ENCODE assay signal across 20 mouse cellular contexts in genomic region chr8:86316236-86316635, GRCm38 (mm10).
DNase-seq lines count a peak whose midpoint lies in the region; ATAC-seq lines count a peak whose summit lies in the region.
"Had no signal": no experiment of that assay in that cellular context is flagged by ENCODE, and none has a peak within 500 bp of the region (broad histone marks: within the 10 kb centered on the region; RNA-seq: fewer than 3 reads in every experiment).

No protein-coding gene starts in this region.

- intact Hi-C loops in left cerebral cortex, postnatal 4 days (cut with DNase I), result no loop called here
- intact Hi-C loops in left cerebral cortex, postnatal 25 days (cut with DNase I), result no loop called here

- no peak for ATAC-seq in erythroblast, adult 5-6 weeks (replicated peaks; ENCODE audit: low FRiP score, poor library complexity, severe bottlenecking)
- ATAC-seq: forebrain, embryonic 16.5 days; intestine, postnatal 0 days; Patski had no signal

- peak; percentile 82 for DNase-seq in left cerebral cortex, postnatal 4 days
- DNase-seq in left cerebral cortex, postnatal 25 days (ENCODE audit: low spot score in 2 of 2), result no peak
- peak; percentile 34 for DNase-seq in cerebellum, adult 11 months
- peak; percentile 38 for DNase-seq in cerebellum, adult 8-10 months
- peak; percentile 46 to 72 for DNase-seq in cerebellum, postnatal 25 days
- no peak for DNase-seq in urinary bladder, postnatal 4 days (ENCODE audit: low spot score in 2 of 2)
- DNase-seq: adrenal gland, postnatal 10 days; gastrocnemius, postnatal 10 days; heart, postnatal 14 days; kidney, adult 9 months; kidney, postnatal 10 days; layer of hippocampus, adult 9-11 months; midbrain, embryonic 14.5 days; spleen, adult 18-20 months; thymus, adult 18-20 months; thymus, postnatal 25 days had no signal

Comparison
In these comparisons a context has a peak if more than half of its experiments do, and no peak if none do; other contexts are left out.
1. DNase-seq: peak in left cerebral cortex, postnatal 4 days (single experiment), cerebellum, adult 11 months (single experiment), cerebellum, adult 8-10 months (single experiment) and cerebellum, postnatal 25 days (2 of 2); none in left cerebral cortex, postnatal 25 days (0 of 2) and urinary bladder, postnatal 4 days (0 of 2).